Mouse (Mus musculus): ENCODE measurements around the gene Iba57. TPM values are rescaled to one million over a fixed set of nuclear protein-coding genes. Genes with fewer than 3 reads are reported as not detected.

The Iba57 gene
- polyA plus RNA-seq, 1 experiment from 2014 or later: 5.3 TPM

DNA sequence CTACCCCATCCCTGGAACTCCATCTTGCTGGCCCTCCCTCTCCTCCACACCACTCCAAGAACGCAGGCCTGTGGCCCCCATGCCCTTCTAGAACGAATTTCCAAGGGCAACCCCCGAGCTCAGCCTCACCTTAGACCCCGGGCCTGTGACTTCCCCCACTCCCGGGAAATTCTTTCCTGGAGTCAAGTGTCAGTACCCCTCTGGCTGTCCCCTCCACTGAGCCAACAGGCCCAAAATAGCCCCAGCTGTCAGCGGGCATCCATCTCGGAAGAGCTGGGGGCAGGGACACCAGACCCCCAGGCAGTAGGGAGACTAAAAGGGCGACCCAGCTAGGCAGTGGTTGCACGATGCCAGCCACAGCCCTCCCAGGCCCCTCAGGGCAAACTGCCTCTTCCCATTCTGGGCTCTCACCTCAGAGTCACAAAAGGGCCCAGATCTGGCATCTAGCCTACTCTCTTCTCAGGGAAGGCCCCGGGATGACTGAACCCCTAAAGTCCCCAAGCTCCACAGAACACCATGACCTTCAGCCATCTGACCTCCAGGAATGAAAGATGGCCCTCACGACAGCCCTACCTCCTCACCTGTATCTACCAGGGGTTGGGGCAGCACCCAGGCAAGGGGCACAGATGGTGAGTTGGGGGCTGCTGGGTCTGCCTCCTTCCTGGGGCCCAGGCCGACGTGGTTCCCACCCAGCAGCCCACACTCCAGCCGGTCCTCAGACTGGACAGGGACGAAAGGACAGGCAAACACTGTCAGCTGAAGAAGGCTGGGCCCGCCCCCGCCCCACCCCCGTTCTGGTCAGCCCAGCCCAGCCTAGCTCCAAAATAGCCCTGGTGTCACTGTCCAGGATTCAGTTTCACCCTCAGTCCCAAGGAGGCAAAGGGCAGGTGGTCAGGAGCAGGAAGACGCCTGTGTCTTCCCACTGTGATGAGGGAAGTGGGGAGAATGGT, 24.7 kb downstream of the Iba57 start:
- 55% methylated on average over 19 of the region's 19 CpGs for WGBS
- H3K27me3 ChIP-seq: peaks cover 46% of the 10 kb centered on the region

DNA sequence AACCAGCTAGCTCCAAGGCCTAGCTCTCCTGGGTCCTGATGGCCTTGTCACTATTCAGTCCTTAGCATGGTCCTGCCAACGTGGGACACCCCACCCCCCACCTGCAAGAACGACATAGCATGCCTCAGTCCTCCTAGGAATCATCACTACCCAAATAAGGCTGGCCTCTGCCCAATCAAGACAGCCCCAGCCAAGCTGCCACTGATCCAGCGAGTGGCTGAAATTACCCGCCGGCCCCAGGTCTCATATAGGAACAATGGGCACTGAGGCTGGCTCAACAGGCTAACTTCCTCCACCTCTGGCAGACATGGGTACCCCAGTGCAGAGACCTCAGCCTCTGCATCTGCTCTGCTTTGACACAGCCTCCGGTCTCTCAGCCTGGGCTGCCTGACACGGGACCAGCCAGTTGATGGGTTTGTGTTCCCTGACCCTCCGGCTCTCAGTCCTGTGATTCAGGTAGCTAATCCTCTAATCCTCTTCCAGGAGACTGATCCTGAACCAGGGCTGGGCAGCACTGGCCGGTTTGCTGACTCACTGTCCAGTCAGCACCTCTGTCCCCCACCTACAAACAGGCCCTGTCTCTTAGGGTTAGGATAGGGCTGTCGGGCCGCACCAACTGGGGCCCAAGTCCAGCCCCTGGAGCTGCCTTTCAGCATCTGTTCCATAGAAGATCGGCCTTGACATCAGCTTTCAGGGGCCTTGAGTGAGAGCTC, 26.4 kb downstream of the Iba57 start:
- Histone ChIP-seq H3K4me3 (no peak overlapping the region), H3K36me3 (no peaks in the 10 kb centered on the region), H3K4me1 (peaks cover 13% of the 10 kb centered on the region; the same call in 1 of the 2 replicates), H3K9me3 (no peaks in the 10 kb centered on the region), H3K27ac (no peak overlapping the region), H3K9ac (no peak overlapping the region), H3K4me2 (no peak overlapping the region), H3K27me3 (peaks cover 62% of the 10 kb centered on the region)
- no peak for ATAC-seq (ENCODE audit: borderline replicate concordance, extremely low read depth, low FRiP score, low TSS enrichment)
- WGBS: 70% methylated on average over 12 of the region's 12 CpGs

More for the DNA sequence above, 24.7 kb downstream of the Iba57 start:
- H3K4me2 ChIP-seq: no peak overlapping the region
- no peak for ATAC-seq (ENCODE audit: borderline replicate concordance, extremely low read depth, low FRiP score, low TSS enrichment)
- H3K27ac ChIP-seq: no peak overlapping the region
- H3K9me3 ChIP-seq: no peaks in the 10 kb centered on the region
- H3K9ac ChIP-seq: no peak overlapping the region
- H3K4me1 ChIP-seq: peaks cover 13% of the 10 kb centered on the region; the same call in 1 of the 2 replicates
- no peaks in the 10 kb centered on the region for H3K36me3 ChIP-seq
- H3K4me3 ChIP-seq: no peak overlapping the region

DNA sequence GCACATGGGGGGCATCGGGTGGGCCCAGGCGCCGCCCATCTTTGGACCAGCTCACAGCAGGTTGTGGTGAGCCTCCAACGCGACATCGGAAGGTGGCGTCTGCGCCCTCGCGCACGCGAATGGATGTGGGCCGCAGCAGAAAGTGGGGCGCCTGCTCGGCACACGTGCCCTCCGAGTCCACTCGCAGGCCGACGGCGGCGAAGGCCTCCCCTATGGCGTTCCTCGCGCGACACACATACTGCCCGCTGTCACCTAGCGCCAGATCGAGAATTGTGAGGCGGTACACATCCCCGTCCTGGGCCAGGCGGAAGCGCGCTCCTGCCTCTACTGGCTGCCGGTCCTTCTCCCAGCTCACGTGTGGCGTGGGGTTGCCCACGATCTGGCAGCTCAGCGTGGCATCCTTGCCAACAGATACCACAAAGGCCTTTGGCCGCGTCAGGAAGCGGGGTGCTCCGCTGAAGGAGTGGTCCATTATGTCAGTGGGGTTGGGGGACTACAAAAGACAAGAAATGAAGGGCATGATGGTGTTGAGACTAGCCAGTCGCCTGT, 27.6 kb downstream of the Iba57 start, which contains the start of gene Obscn:
Gene Obscn (minus strand): TSS at position 499 of the 549 bp plus-strand sequence.
- Histone ChIP-seq H3K4me3 (peak within 1 kb of the TSS; percentile 21), H3K9ac (no peak within 1 kb of the TSS), H3K9me3 (no peaks in the 10 kb centered on the region), H3K27me3 (peaks cover 66% of the 10 kb centered on the region), H3K36me3 (no peaks in the 10 kb centered on the region), H3K4me1 (peaks cover 13% of the 10 kb centered on the region; the same call in 1 of the 2 replicates), H3K4me2 (peak within 1 kb of the TSS; percentile 46), H3K27ac (no peak within 1 kb of the TSS)
- no peak for ATAC-seq (ENCODE audit: borderline replicate concordance, extremely low read depth, low FRiP score, low TSS enrichment)
- 17% methylated on average over 42 of the region's 44 CpGs for WGBS

DNA sequence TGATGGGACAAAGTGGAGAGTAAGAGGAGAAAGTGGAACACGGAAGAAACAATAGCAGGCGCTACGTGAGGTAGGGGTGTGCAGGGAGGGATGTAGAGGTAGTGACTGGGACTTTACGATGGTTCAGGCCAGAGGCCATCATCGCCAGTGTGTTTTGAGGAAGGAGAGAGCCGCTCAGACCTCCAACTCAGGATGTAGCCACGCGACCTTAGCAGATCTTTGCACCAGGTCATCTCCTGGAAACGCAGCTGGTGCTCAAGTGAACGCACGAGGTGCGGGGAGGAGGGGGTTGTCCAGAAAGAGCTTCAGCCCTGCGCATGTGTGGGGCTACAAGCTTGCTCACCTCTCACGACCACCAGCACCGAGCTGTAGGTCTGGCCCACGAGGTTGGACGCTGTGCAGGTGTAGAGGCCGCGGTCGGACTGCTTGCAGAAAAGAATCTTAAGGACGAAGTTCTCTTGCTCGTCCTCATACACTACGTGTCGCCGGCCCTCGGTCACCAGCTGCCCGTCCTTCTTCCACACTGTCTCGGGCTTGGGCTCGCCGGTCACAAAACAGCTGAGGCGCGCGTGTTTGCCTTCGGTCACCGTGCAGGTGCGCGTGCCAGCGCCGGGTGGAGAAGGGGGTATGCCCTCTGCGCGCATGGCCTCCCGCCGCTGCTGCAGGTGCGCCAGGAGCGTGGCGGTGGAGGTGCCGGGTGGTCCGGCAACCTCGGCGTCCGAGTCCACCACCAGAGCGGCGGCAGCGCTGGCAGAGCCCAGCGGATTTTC, 28.3 kb downstream of the Iba57 start:
- Histone ChIP-seq H3K9ac (no peak overlapping the region), H3K27me3 (peaks cover 66% of the 10 kb centered on the region), H3K4me2 (peak overlapping the region; percentile 46), H3K27ac (no peak overlapping the region), H3K4me1 (peaks cover 13% of the 10 kb centered on the region; the same call in 1 of the 2 replicates), H3K9me3 (no peaks in the 10 kb centered on the region), H3K4me3 (peak overlapping the region; percentile 21), H3K36me3 (no peaks in the 10 kb centered on the region)
- ATAC-seq (ENCODE audit: borderline replicate concordance, extremely low read depth, low FRiP score, low TSS enrichment): no peak
- 5% methylated on average over 55 of the region's 55 CpGs for WGBS

DNA sequence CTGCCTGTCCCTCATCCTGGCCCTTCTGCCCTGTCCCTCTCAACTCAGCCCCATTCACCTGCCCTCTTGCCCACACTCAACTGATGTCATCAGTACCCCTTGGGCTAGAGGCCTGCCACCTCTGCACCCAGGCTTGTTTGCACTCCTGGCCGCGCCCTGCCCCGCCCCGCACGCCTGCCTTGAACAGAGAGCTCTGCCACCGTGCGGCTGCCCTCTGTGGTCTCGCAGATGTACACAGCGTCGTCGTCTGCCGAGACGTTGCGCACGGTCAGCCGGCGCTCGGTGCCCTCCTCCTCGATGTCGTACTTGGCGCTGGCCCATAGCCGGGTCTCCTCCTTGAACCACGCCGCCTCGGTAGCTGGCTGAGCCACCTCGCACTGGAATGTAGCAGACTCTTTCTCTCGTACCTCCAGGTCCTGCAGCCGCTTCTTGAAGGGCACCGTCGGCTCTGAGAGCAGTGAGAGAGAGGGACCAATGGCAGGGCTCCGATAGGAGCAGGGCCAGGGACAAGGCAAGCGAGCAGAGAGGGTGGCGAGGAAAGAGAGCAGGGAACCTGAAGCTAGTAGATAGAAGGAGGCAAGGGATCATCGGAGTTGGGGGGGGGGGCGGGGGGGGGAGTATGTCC, 29.1 kb downstream of the Iba57 start:
- Histone ChIP-seq H3K4me2 (peak overlapping the region; percentile 31; the same call in 1 of the 2 replicates), H3K9me3 (no peaks in the 10 kb centered on the region), H3K36me3 (no peaks in the 10 kb centered on the region), H3K9ac (no peak overlapping the region), H3K4me1 (peaks cover 13% of the 10 kb centered on the region; the same call in 1 of the 2 replicates), H3K27me3 (peaks cover 66% of the 10 kb centered on the region), H3K4me3 (no peak overlapping the region), H3K27ac (no peak overlapping the region)
- ATAC-seq (ENCODE audit: borderline replicate concordance, extremely low read depth, low FRiP score, low TSS enrichment): no peak; the same call in 1 of the 2 replicates
- WGBS: 4% methylated on average over 35 of the region's 35 CpGs

DNA sequence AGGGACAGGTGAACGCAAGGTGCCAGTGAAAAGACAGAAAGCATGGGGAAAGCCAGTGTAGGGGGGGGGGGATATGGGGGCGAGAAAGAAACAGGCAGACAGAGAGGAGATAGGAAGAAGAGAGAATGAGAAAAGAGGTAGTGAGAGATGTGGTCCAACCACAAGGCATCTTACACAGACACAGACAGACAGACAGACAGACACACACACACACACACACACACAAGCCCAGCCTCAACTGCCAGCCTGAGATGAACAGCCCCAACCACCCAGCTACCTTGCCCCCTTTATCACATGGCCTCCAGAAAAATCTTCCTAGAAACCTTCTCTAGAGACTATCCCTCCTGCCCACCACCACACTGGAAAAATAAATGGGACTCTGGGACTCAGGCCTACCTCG, 31.5 kb downstream of the Iba57 start:
- whole genome bisulfite sequencing: 72% methylated on average over 2 of the region's 3 CpGs
- no peaks in the 10 kb centered on the region for H3K36me3 ChIP-seq
- peaks cover 53% of the 10 kb centered on the region for H3K27me3 ChIP-seq

DNA sequence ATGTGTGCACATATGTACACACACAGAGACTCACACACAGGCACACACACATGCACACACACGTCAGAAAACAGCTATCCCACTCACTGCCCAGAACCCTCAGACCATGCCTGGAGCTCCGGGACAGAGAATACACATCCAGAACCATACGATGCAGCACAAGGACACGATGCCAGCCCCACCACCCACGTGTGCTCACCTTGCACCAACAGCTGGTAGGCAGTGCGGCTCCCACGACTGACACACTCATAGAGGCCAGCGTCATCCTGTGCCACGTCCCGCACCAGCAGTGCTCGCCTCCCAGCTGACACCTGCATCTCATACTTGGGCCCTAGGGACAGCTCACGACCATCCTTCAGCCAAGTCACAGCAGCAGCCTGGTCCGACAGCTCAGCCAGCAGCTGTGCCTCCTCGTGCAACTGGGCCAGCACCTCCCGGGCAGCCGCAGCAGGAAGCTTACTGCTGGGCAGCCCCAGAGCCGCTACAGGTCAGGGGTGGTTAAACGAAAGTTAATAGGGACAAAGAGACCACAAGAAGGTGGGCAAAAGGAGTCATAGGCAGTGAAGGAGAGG, 32.1 kb downstream of the Iba57 start:
- H3K9ac ChIP-seq: no peak overlapping the region
- no peak overlapping the region for H3K27ac ChIP-seq
- 60% methylated on average over 18 of the region's 18 CpGs for WGBS
- H3K4me1 ChIP-seq: peaks cover 13% of the 10 kb centered on the region; the same call in 1 of the 2 replicates
- H3K4me3 ChIP-seq: no peak overlapping the region
- H3K4me2 ChIP-seq: no peak overlapping the region
- ATAC-seq (ENCODE audit: borderline replicate concordance, extremely low read depth, low FRiP score, low TSS enrichment): no peak
- no peaks in the 10 kb centered on the region for H3K36me3 ChIP-seq
- H3K9me3 ChIP-seq: no peaks in the 10 kb centered on the region
- peaks cover 46% of the 10 kb centered on the region for H3K27me3 ChIP-seq

More for the DNA sequence above, 31.5 kb downstream of the Iba57 start:
- Histone ChIP-seq H3K27ac (no peak overlapping the region), H3K9ac (no peak overlapping the region), H3K4me2 (no peak overlapping the region), H3K4me1 (peaks cover 13% of the 10 kb centered on the region; the same call in 1 of the 2 replicates), H3K9me3 (no peaks in the 10 kb centered on the region), H3K4me3 (no peak overlapping the region)
- no peak for ATAC-seq (ENCODE audit: borderline replicate concordance, extremely low read depth, low FRiP score, low TSS enrichment)

DNA sequence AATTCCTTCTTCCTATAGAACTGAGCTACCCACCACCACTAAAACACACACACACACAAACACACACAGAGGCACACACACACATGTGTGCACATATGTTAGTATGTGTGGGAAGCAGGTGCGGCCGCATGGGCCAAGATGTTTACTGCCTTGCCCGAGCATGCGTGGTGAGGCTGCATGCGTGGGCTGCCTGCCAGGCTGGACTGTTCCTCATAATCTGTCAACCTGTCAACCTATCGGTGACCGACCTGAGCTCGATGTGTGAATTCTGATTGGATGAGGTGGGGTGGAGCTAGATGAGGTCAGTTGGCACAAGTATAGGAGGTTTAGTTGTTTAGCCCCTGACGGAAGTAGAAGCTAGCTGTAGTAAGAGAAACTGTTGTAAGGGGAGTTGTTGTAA, 32.8 kb downstream of the Iba57 start:
- Histone ChIP-seq H3K9ac (no peak overlapping the region), H3K9me3 (no peaks in the 10 kb centered on the region), H3K4me3 (no peak overlapping the region), H3K27me3 (peaks cover 40% of the 10 kb centered on the region), H3K4me2 (no peak overlapping the region), H3K36me3 (no peaks in the 10 kb centered on the region), H3K27ac (no peak overlapping the region), H3K4me1 (peaks cover 9% of the 10 kb centered on the region; the same call in 1 of the 2 replicates)
- ATAC-seq (ENCODE audit: borderline replicate concordance, extremely low read depth, low FRiP score, low TSS enrichment): no peak
- WGBS: 67% methylated on average over 9 of the region's 9 CpGs

DNA sequence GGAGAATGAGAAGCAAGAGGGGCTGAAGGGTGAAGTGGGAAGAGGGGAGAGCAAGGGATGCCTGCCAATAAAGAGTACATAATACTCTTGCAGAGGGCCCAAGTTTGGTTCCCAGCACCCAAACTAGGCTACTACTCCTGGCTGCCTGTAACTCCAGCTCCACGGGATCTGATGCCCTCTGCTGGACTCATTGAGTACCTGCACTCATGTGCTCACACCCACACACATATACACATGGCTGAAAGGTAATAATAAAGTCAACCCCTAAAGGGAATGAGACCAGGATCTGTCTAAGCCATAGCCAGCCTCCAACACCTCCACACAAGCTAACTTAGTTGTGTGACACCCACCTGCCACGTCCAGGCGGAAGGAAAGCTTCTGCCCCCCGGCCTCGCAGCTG, 57.6 kb downstream of the Iba57 start:
- Histone ChIP-seq H3K9ac (no peak overlapping the region), H3K4me1 (no peaks in the 10 kb centered on the region), H3K27ac (no peak overlapping the region), H3K4me2 (no peak overlapping the region), H3K36me3 (no peaks in the 10 kb centered on the region), H3K9me3 (no peaks in the 10 kb centered on the region), H3K4me3 (no peak overlapping the region), H3K27me3 (no peaks in the 10 kb centered on the region)
- no peak for ATAC-seq (ENCODE audit: borderline replicate concordance, extremely low read depth, low FRiP score, low TSS enrichment)
- 89% methylated on average over 5 of the region's 5 CpGs for WGBS

Measured in lung, embryonic 15.5 days (tissue).